Mouse (Mus musculus) liver, adult 2 months (tissue): ENCODE results near the gene Slc25a27.

ENCODE experiments used
- CTCF ChIP-seq: fragments of 200-500 bp; IDR thresholded peaks from 2 replicates; pipeline ENCODE4 v1.5.1; 2011; ENCODE audit warnings: low read depth, low read length, control low read depth
- POLR2A ChIP-seq: fragments of 200-500 bp; IDR thresholded peaks from 2 replicates; pipeline ENCODE4 v1.6.1; 2011; ENCODE audit warnings: low read length, control low read depth; ENCODE audit not compliant: insufficient read depth; ENCODE audit errors: extremely low read depth

- peak; percentile 63 for TF ChIP-seq CTCF
- no peak for TF ChIP-seq POLR2A
These were observed 32.1 kb upstream of the Slc25a27 start for GRCm38 (mm10) chr17:43698997-43699649.
